Mouse (Mus musculus) gastrocnemius, postnatal 10 days (tissue): ENCODE data around the gene C1qtnf6. TPM values are rescaled to one million over a fixed set of nuclear protein-coding genes. Genes with fewer than 3 reads are reported as not detected.
A peak's percentile ranks its signal among the peaks of the same experiment; 100 is the strongest.

Experiments used
- DNase-seq: peaks from one replicate; pipeline ENCODE4 v3.0.0; 2021; ENCODE audit warnings: mixed read lengths
- total RNA-seq, 2 experiments: library from RNA; stranded (reverse); gene quantifications; 2 replicates each; pipeline ENCODE4 v1.2.3; 2021

C1qtnf6 gene
- total RNA-seq, 2 experiments from 2014 or later, result 53.5 to 58.3 TPM

- no peak for DNase-seq
Measured at GRCm38 (mm10) chr15:78515759-78516158, 15.5 kb downstream of the C1qtnf6 start.

GRCm38 (mm10) chr15:78514393-78515146, 16.6 kb downstream of the C1qtnf6 start:
- DNase-seq, result peak; percentile 81

- no peak for DNase-seq
Measured at GRCm38 (mm10) chr15:78513019-78513418, 18.2 kb downstream of the C1qtnf6 start.

- no peak for DNase-seq
Measured at GRCm38 (mm10) chr15:78511951-78512350, 19.3 kb downstream of the C1qtnf6 start.

GRCm38 (mm10) chr15:78510736-78511135, 20.5 kb downstream of the C1qtnf6 start:
- DNase-seq, result no peak

- DNase-seq, result no peak
Measured at GRCm38 (mm10) chr15:78510121-78510576, 21.1 kb downstream of the C1qtnf6 start.

GRCm38 (mm10) chr15:78509297-78509899, 21.8 kb downstream of the C1qtnf6 start:
- DNase-seq, result no peak

GRCm38 (mm10) chr15:78508443-78508842, 22.8 kb downstream of the C1qtnf6 start:
- no peak for DNase-seq

GRCm38 (mm10) chr15:78505541-78505940, 25.7 kb downstream of the C1qtnf6 start:
- DNase-seq, result no peak

GRCm38 (mm10) chr15:78504816-78505215, 26.4 kb downstream of the C1qtnf6 start:
- no peak for DNase-seq

GRCm38 (mm10) chr15:78504013-78504412, 27.2 kb downstream of the C1qtnf6 start:
- DNase-seq, result no peak

GRCm38 (mm10) chr15:78502437-78503132, 28.6 kb downstream of the C1qtnf6 start:
- no peak for DNase-seq

GRCm38 (mm10) chr15:78494968-78495406, 36.2 kb downstream of the C1qtnf6 start, which contains the start of gene Il2rb:
Il2rb (minus strand) TSS chr15:78495271.
- DNase-seq, result no peak

- no peak for DNase-seq
Measured at GRCm38 (mm10) chr15:78493401-78494010, 37.7 kb downstream of the C1qtnf6 start.

- DNase-seq, result no peak
Measured at GRCm38 (mm10) chr15:78491301-78491700, 39.9 kb downstream of the C1qtnf6 start.

- DNase-seq, result no peak
Measured at GRCm38 (mm10) chr15:78489906-78490305, 41.3 kb downstream of the C1qtnf6 start.

GRCm38 (mm10) chr15:78489248-78489647, 42.0 kb downstream of the C1qtnf6 start:
- no peak for DNase-seq

- no peak for DNase-seq
Measured at GRCm38 (mm10) chr15:78487066-78487465, 44.1 kb downstream of the C1qtnf6 start.

GRCm38 (mm10) chr15:78486564-78486963, 44.7 kb downstream of the C1qtnf6 start:
- DNase-seq, result no peak

- DNase-seq, result no peak
Measured at GRCm38 (mm10) chr15:78483311-78483710, 47.9 kb downstream of the C1qtnf6 start.

GRCm38 (mm10) chr15:78482518-78482917, 48.7 kb downstream of the C1qtnf6 start:
- DNase-seq, result no peak

GRCm38 (mm10) chr15:78481448-78482000, 49.7 kb downstream of the C1qtnf6 start:
- DNase-seq, result no peak
